Mouse (Mus musculus) granulocyte monocyte progenitor cell, adult 5-6 weeks (primary cell): Measurements from ENCODE around the gene Hectd1. TPM values are rescaled to one million over a fixed set of nuclear protein-coding genes. Genes with fewer than 3 reads are reported as not detected.

Experiments
- ATAC-seq: replicated peaks from 2 replicates; pipeline ENCODE4 v1.8.0; 2016; ENCODE audit warnings: mild to moderate bottlenecking, moderate TSS enrichment, inconsistent platforms; ENCODE audit not compliant: poor library complexity, severe bottlenecking
- total RNA-seq, 2 experiments: library from RNA; stranded (forward) in 1 of 2; stranded (reverse) in 1 of 2; fragments of 200-712, 200-1000 nt in 1 of 2; fragments of >200 nt in 1 of 2; fragmentation: Nextera tagmentation in 1 of 2; gene quantifications; 2 replicates each; pipeline ENCODE4 v1.2.3; 2014 to 2017

Gene Hectd1
- total RNA-seq (2014; fragmentation: Nextera tagmentation): 51.0 and 52.9 TPM in 2 replicates
- total RNA-seq (2017): 89.7 and 96.3 TPM in 2 replicates

GRCm38 (mm10) chr12:51829290-51830076, at the start of gene Hectd1:
Gene Hectd1 (minus strand): TSS chr12:51829536.
- peak; percentile 68 for ATAC-seq

GRCm38 (mm10) chr12:51871446-51872144, 42.3 kb upstream of the Hectd1 start:
- ATAC-seq: peak; percentile 80

- no peak for ATAC-seq
These were observed 40.2 kb upstream of the Hectd1 start for GRCm38 (mm10) chr12:51869511-51869910.

GRCm38 (mm10) chr12:51867076-51867475, 37.7 kb upstream of the Hectd1 start:
- ATAC-seq: no peak

- ATAC-seq: peak; percentile 69
These were observed 37.0 kb upstream of the Hectd1 start for GRCm38 (mm10) chr12:51866226-51866910.

GRCm38 (mm10) chr12:51865790-51866179, 36.4 kb upstream of the Hectd1 start:
- peak; percentile 76 for ATAC-seq

- ATAC-seq: peak; percentile 31
These were observed 35.9 kb upstream of the Hectd1 start for GRCm38 (mm10) chr12:51865061-51865789.

GRCm38 (mm10) chr12:51863116-51864002, 34.0 kb upstream of the Hectd1 start:
- ATAC-seq: no peak

GRCm38 (mm10) chr12:51858134-51859028, 29.0 kb upstream of the Hectd1 start:
- no peak for ATAC-seq

GRCm38 (mm10) chr12:51856768-51857295, 27.5 kb upstream of the Hectd1 start:
- peak; percentile 38 for ATAC-seq

GRCm38 (mm10) chr12:51855872-51856271, 26.5 kb upstream of the Hectd1 start:
- no peak for ATAC-seq

GRCm38 (mm10) chr12:51855453-51855852, 26.1 kb upstream of the Hectd1 start:
- no peak for ATAC-seq

GRCm38 (mm10) chr12:51851617-51852016, 22.3 kb upstream of the Hectd1 start:
- no peak for ATAC-seq

GRCm38 (mm10) chr12:51851155-51851554, 21.8 kb upstream of the Hectd1 start:
- no peak for ATAC-seq

- ATAC-seq: no peak
These were observed 21.0 kb upstream of the Hectd1 start for GRCm38 (mm10) chr12:51850339-51850738.

GRCm38 (mm10) chr12:51849902-51850301, 20.6 kb upstream of the Hectd1 start:
- ATAC-seq: peak; percentile 51

GRCm38 (mm10) chr12:51847953-51848680, 18.8 kb upstream of the Hectd1 start:
- ATAC-seq: peak; percentile 36
